Mouse (Mus musculus): ENCODE results near the gene Ccdc190. TPM values are rescaled to one million over a fixed set of nuclear protein-coding genes. Genes with fewer than 3 reads are reported as not detected.

Ccdc190 gene
- polyA plus RNA-seq (2014; fragmentation: Nextera tagmentation; extraction: Ambion mirVana): 0.38 TPM in 1 of 2 replicates, not detected in the other

GRCm38 (mm10) chr1:169928454-169928971 lies at the start of gene Ccdc190:
Gene Ccdc190 (plus strand): TSS chr1:169928648.
- H3K36me3 ChIP-seq (ENCODE audit: control insufficient read depth, insufficient read depth, low read length): no peaks in the 10 kb centered on the region
- H3K4me3 ChIP-seq (ENCODE audit: low read depth, low read length): no peak within 1 kb of the TSS
- WGBS: 23% methylated on average over 12 of the region's 12 CpGs
- no peaks in the 10 kb centered on the region for H3K9me3 ChIP-seq (ENCODE audit: control insufficient read depth, low read depth, low read length)
- peak within 1 kb of the TSS; percentile 29; the same call in 1 of the 2 replicates for H3K4me2 ChIP-seq (replicated peaks; ENCODE audit: low read depth, low read length)
- H3K9ac ChIP-seq (replicated peaks; ENCODE audit: low read depth, low read length): no peak within 1 kb of the TSS
- peaks cover 7% of the 10 kb centered on the region; the same call in 1 of the 2 replicates for H3K4me1 ChIP-seq (ENCODE audit: control insufficient read depth, insufficient read depth, low read length)
- no peak for ATAC-seq (ENCODE audit: insufficient number of reproducible peaks, insufficient read depth, low FRiP score, low read depth)
- H3K27me3 ChIP-seq (ENCODE audit: control insufficient read depth, insufficient read depth, low read length): no peaks in the 10 kb centered on the region
- H3K27ac ChIP-seq (ENCODE audit: low read length): no peak within 1 kb of the TSS

DNA sequence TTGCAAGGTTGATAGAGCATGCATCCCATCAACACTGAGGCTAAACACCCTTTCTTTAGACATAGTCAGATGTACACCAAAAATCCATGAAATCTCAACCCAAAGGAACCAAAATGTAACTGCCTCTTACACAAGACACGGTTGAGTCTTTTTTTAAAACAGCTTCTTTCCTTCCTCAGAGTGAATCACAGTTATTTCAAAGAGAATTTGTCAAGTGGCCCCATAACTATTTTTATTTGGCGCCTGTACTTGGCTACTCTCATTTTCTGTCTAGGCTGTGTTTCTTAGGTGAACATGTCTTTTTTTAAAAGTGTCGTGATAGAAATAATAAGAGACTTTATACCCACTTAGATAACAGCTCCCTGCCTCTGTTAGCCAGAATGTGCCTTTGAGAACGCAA lies 49.4 kb upstream of the Ccdc190 start:
- H3K36me3 ChIP-seq (ENCODE audit: control insufficient read depth, insufficient read depth, low read length): no peaks in the 10 kb centered on the region

DNA sequence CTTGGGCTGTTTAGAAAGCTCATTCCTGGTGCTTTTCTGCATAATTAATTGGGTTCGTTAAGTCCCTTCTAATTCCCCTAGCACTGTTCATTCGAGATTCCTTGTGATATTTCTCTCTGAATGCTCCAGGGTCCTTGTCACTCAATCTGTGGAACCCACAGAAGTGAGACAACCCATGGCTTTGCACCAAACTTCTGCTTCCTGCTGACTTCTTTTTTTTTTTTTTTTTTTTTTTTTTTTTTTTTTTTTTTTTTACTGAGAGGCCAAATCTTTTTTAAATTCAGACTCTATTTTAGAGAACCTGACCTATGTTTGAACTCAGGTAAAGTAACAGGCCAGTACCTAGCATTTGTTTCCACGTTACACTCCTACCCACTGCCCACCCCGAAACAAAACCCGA lies 48.3 kb upstream of the Ccdc190 start:
- Histone ChIP-seq H3K4me1 (ENCODE audit: control insufficient read depth, insufficient read depth, low read length) (no peaks in the 10 kb centered on the region), H3K27ac (ENCODE audit: low read length) (no peak overlapping the region), H3K27me3 (ENCODE audit: control insufficient read depth, insufficient read depth, low read length) (no peaks in the 10 kb centered on the region), H3K9me3 (ENCODE audit: control insufficient read depth, low read depth, low read length) (no peaks in the 10 kb centered on the region), H3K9ac (replicated peaks; ENCODE audit: low read depth, low read length) (no peak overlapping the region), H3K4me2 (replicated peaks; ENCODE audit: low read depth, low read length) (no peak overlapping the region), H3K36me3 (ENCODE audit: control insufficient read depth, insufficient read depth, low read length) (no peaks in the 10 kb centered on the region), H3K4me3 (ENCODE audit: low read depth, low read length) (no peak overlapping the region)
- WGBS: 85% methylated on average over 5 of the region's 5 CpGs
- no peak for ATAC-seq (ENCODE audit: insufficient number of reproducible peaks, insufficient read depth, low FRiP score, low read depth)

More for the DNA sequence above, 49.4 kb upstream of the Ccdc190 start:
- Histone ChIP-seq H3K4me2 (replicated peaks; ENCODE audit: low read depth, low read length) (no peak overlapping the region), H3K4me1 (ENCODE audit: control insufficient read depth, insufficient read depth, low read length) (no peaks in the 10 kb centered on the region), H3K9ac (replicated peaks; ENCODE audit: low read depth, low read length) (no peak overlapping the region), H3K4me3 (ENCODE audit: low read depth, low read length) (no peak overlapping the region), H3K27me3 (ENCODE audit: control insufficient read depth, insufficient read depth, low read length) (no peaks in the 10 kb centered on the region), H3K27ac (ENCODE audit: low read length) (no peak overlapping the region), H3K9me3 (ENCODE audit: control insufficient read depth, low read depth, low read length) (no peaks in the 10 kb centered on the region)
- WGBS: 84% methylated on average over 4 of the region's 4 CpGs
- no peak for ATAC-seq (ENCODE audit: insufficient number of reproducible peaks, insufficient read depth, low FRiP score, low read depth)

DNA sequence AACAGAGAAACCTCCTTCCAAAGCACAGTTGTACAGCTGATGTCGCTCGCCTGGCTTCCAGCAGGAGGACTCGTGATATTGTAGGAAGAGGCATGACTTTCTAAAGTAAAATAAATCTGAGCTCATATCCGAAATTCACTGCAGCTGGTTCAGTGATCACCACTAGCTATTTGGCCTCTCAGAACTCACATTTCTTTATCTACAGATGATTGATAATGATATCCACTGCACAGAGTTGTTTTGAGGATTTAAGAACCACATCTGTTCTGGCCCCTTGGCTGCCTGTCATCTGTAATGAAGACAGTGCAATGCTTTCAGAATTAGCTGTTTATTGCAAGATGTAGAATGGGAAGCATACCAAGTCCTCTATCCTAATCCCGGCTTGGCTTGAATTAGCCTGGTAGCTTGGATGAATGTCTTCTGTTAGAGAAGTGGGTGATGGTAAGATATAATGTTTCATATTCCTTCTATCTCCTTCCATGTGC lies 45.3 kb upstream of the Ccdc190 start:
- H3K36me3 ChIP-seq (ENCODE audit: control insufficient read depth, insufficient read depth, low read length): no peaks in the 10 kb centered on the region
- no peaks in the 10 kb centered on the region for H3K27me3 ChIP-seq (ENCODE audit: control insufficient read depth, insufficient read depth, low read length)
- no peak overlapping the region for H3K27ac ChIP-seq (ENCODE audit: low read length)
- ATAC-seq (ENCODE audit: insufficient number of reproducible peaks, insufficient read depth, low FRiP score, low read depth): peak; percentile 75; the same call in 1 of the 2 replicates
- H3K4me2 ChIP-seq (replicated peaks; ENCODE audit: low read depth, low read length): no peak overlapping the region
- no peak overlapping the region for H3K9ac ChIP-seq (replicated peaks; ENCODE audit: low read depth, low read length)
- H3K4me3 ChIP-seq (ENCODE audit: low read depth, low read length): no peak overlapping the region
- H3K9me3 ChIP-seq (ENCODE audit: control insufficient read depth, low read depth, low read length): no peaks in the 10 kb centered on the region
- WGBS: 55% methylated on average over 5 of the region's 5 CpGs
- H3K4me1 ChIP-seq (ENCODE audit: control insufficient read depth, insufficient read depth, low read length): no peaks in the 10 kb centered on the region

DNA sequence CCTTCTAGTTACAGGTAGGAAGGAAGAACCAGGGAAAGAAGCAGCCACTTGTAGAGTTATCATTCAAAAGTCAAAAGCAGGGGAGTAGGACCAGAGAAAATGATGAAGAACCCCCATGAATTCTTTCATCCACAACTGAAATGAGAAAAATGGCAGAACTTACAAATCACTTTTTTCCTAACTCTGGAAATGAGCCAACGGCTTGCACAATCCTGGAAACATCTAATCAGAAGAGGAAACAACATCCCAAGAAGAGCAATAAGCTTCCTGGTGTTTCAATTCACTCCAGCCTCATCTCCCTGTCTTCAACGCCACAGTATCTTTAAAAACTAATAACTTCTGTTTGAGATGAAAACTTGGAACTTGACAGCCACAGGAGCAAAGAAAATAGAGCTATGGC lies 39.2 kb upstream of the Ccdc190 start:
- no peak overlapping the region for H3K4me2 ChIP-seq (replicated peaks; ENCODE audit: low read depth, low read length)
- no peaks in the 10 kb centered on the region for H3K27me3 ChIP-seq (ENCODE audit: control insufficient read depth, insufficient read depth, low read length)
- no peaks in the 10 kb centered on the region for H3K4me1 ChIP-seq (ENCODE audit: control insufficient read depth, insufficient read depth, low read length)
- H3K27ac ChIP-seq (ENCODE audit: low read length): no peak overlapping the region
- no peak overlapping the region for H3K4me3 ChIP-seq (ENCODE audit: low read depth, low read length)
- no peak overlapping the region for H3K9ac ChIP-seq (replicated peaks; ENCODE audit: low read depth, low read length)
- no peaks in the 10 kb centered on the region for H3K9me3 ChIP-seq (ENCODE audit: control insufficient read depth, low read depth, low read length)
- ATAC-seq (ENCODE audit: insufficient number of reproducible peaks, insufficient read depth, low FRiP score, low read depth): no peak
- 73% methylated on average over 2 of the region's 2 CpGs for WGBS
- H3K36me3 ChIP-seq (ENCODE audit: control insufficient read depth, insufficient read depth, low read length): no peaks in the 10 kb centered on the region

DNA sequence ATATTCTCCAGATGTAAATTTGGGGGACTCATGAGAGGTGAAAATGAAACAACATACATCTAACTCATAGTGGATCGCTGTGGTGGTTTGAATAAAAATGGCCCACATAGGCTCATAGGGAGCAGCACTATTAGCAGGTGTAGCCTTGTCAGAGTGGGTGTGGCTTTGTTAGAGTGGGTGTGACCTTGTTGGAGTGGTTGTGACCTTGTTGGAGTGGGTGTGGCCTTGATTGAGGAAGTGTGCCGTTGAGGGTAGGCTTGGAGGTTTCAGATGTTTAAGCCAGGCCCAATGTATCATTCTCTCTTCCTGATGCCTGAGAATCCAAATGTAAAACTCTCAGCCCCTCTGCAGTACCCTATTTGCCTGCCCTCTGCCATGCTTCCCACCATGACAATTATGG lies 34.5 kb upstream of the Ccdc190 start:
- Histone ChIP-seq H3K4me1 (ENCODE audit: control insufficient read depth, insufficient read depth, low read length) (no peaks in the 10 kb centered on the region), H3K4me3 (ENCODE audit: low read depth, low read length) (no peak overlapping the region), H3K9ac (replicated peaks; ENCODE audit: low read depth, low read length) (no peak overlapping the region), H3K27me3 (ENCODE audit: control insufficient read depth, insufficient read depth, low read length) (no peaks in the 10 kb centered on the region), H3K36me3 (ENCODE audit: control insufficient read depth, insufficient read depth, low read length) (no peaks in the 10 kb centered on the region), H3K27ac (ENCODE audit: low read length) (no peak overlapping the region), H3K4me2 (replicated peaks; ENCODE audit: low read depth, low read length) (no peak overlapping the region), H3K9me3 (ENCODE audit: control insufficient read depth, low read depth, low read length) (no peaks in the 10 kb centered on the region)
- 82% methylated on average over 2 of the region's 2 CpGs for WGBS
- ATAC-seq (ENCODE audit: insufficient number of reproducible peaks, insufficient read depth, low FRiP score, low read depth): no peak

GRCm38 (mm10) chr1:169895686-169896085 lies 32.8 kb upstream of the Ccdc190 start:
- Histone ChIP-seq H3K9me3 (ENCODE audit: control insufficient read depth, low read depth, low read length) (no peaks in the 10 kb centered on the region), H3K36me3 (ENCODE audit: control insufficient read depth, insufficient read depth, low read length) (no peaks in the 10 kb centered on the region), H3K9ac (replicated peaks; ENCODE audit: low read depth, low read length) (no peak overlapping the region), H3K27ac (ENCODE audit: low read length) (no peak overlapping the region), H3K4me3 (ENCODE audit: low read depth, low read length) (no peak overlapping the region), H3K4me1 (ENCODE audit: control insufficient read depth, insufficient read depth, low read length) (no peaks in the 10 kb centered on the region), H3K27me3 (ENCODE audit: control insufficient read depth, insufficient read depth, low read length) (no peaks in the 10 kb centered on the region), H3K4me2 (replicated peaks; ENCODE audit: low read depth, low read length) (no peak overlapping the region)
- WGBS: 48% methylated on average over 1 of the region's 1 CpGs
- ATAC-seq (ENCODE audit: insufficient number of reproducible peaks, insufficient read depth, low FRiP score, low read depth): no peak

- WGBS: 57% methylated on average over 1 of the region's 1 CpGs
Observed at GRCm38 (mm10) chr1:169897916-169898315, 30.5 kb upstream of the Ccdc190 start.

DNA sequence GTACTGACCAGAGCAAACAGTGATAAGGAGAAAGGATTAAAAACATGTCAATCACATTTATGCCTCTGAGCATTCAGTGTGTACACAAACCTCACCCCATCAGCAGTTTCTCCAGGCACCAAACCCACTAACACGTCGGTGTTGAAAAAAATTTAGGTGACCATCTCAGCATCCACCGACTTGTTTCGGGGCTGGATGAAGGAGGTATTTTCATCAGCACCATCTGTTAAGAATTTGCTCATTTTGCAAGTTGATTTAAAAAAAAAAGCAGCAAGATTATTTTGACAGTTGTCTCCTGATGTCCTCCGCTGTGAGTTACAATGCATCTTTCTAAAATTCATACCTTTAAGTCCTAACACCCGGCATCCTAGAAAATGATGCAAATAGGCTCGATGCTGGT lies 29.8 kb upstream of the Ccdc190 start:
- Histone ChIP-seq H3K36me3 (ENCODE audit: control insufficient read depth, insufficient read depth, low read length) (no peaks in the 10 kb centered on the region), H3K4me1 (ENCODE audit: control insufficient read depth, insufficient read depth, low read length) (no peaks in the 10 kb centered on the region), H3K4me3 (ENCODE audit: low read depth, low read length) (no peak overlapping the region), H3K4me2 (replicated peaks; ENCODE audit: low read depth, low read length) (no peak overlapping the region), H3K9ac (replicated peaks; ENCODE audit: low read depth, low read length) (no peak overlapping the region), H3K27me3 (ENCODE audit: control insufficient read depth, insufficient read depth, low read length) (no peaks in the 10 kb centered on the region), H3K27ac (ENCODE audit: low read length) (no peak overlapping the region), H3K9me3 (ENCODE audit: control insufficient read depth, low read depth, low read length) (no peaks in the 10 kb centered on the region)
- no peak for ATAC-seq (ENCODE audit: insufficient number of reproducible peaks, insufficient read depth, low FRiP score, low read depth)
- 56% methylated on average over 7 of the region's 7 CpGs for WGBS

More at GRCm38 (mm10) chr1:169897916-169898315, 30.5 kb upstream of the Ccdc190 start:
- Histone ChIP-seq H3K27me3 (ENCODE audit: control insufficient read depth, insufficient read depth, low read length) (no peaks in the 10 kb centered on the region), H3K36me3 (ENCODE audit: control insufficient read depth, insufficient read depth, low read length) (no peaks in the 10 kb centered on the region), H3K4me1 (ENCODE audit: control insufficient read depth, insufficient read depth, low read length) (no peaks in the 10 kb centered on the region), H3K27ac (ENCODE audit: low read length) (no peak overlapping the region), H3K4me3 (ENCODE audit: low read depth, low read length) (no peak overlapping the region), H3K4me2 (replicated peaks; ENCODE audit: low read depth, low read length) (no peak overlapping the region), H3K9me3 (ENCODE audit: control insufficient read depth, low read depth, low read length) (no peaks in the 10 kb centered on the region), H3K9ac (replicated peaks; ENCODE audit: low read depth, low read length) (no peak overlapping the region)
- no peak for ATAC-seq (ENCODE audit: insufficient number of reproducible peaks, insufficient read depth, low FRiP score, low read depth)
